Mouse (Mus musculus) bone marrow macrophage, adult 2 months (primary cell): ENCODE data around the gene Gstp1.

Source experiments
- CTCF ChIP-seq: IDR thresholded peaks from 2 replicates; pipeline ENCODE4 v1.5.1; 2012; ENCODE audit warnings: low read depth, mild to moderate bottlenecking, low read length, moderate library complexity
- POLR2A ChIP-seq: IDR thresholded peaks from 2 replicates; pipeline ENCODE4 v1.6.1; 2012; ENCODE audit warnings: mild to moderate bottlenecking, low read depth, low read length, borderline replicate concordance

- TF ChIP-seq POLR2A = no peak
- TF ChIP-seq CTCF = no peak
Measured at GRCm38 (mm10) chr19:3992416-3992815, 45.4 kb downstream of the Gstp1 start, which contains the start of gene Tbx10.
